Mouse (Mus musculus): ENCODE measurements around the gene Inafm1. TPM values are rescaled to one million over a fixed set of nuclear protein-coding genes. Genes with fewer than 3 reads are reported as not detected.
A peak's percentile ranks its signal among the peaks of the same experiment; 100 is the strongest.

The Inafm1 gene
- polyA plus RNA-seq, 1 experiment from 2014 or later = 13.8 TPM

DNA sequence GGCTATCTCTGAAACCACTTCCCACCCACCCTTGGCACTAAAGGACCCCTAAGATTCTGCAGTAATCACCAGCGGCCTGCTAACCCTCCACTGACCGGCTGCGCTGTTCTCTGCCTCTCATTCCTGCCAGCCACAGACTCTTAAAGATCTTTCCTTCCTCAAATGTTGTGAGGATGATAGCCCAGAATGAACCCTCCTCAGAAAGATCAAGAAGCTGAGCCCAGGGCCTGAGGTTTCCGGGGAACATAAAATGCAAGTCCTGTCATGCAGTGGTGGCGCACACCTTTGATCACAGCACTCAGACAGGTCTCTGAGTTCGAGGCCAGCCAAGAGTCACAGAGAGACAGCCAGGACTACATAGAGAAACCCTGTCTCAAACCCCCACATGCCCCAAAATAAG is 31.2 kb downstream of the Inafm1 start:
- H3K27ac ChIP-seq (ENCODE audit: low read depth, low read length) = no peak overlapping the region
- DNase-seq (ENCODE audit: low spot score) (no peak), ATAC-seq (ENCODE audit: low FRiP score) (no peak)
- H3K4me2 ChIP-seq (replicated peaks; ENCODE audit: low read depth, low read length) = no peak overlapping the region
- H3K36me3 ChIP-seq (ENCODE audit: control insufficient read depth, insufficient read depth, low read length) = no peaks in the 10 kb centered on the region
- no peaks in the 10 kb centered on the region for H3K4me1 ChIP-seq (replicated peaks; ENCODE audit: control insufficient read depth, insufficient read depth, low read length)
- no peak overlapping the region for H3K9ac ChIP-seq (ENCODE audit: low read depth, low read length)
- H3K4me3 ChIP-seq (ENCODE audit: low read depth, low read length) = no peak overlapping the region
- 89% methylated on average over 6 of the region's 6 CpGs for WGBS
- no peaks in the 10 kb centered on the region for H3K27me3 ChIP-seq (ENCODE audit: control insufficient read depth, insufficient read depth, low read length)
- H3K9me3 ChIP-seq (ENCODE audit: control insufficient read depth, low read length) = no peaks in the 10 kb centered on the region

DNA sequence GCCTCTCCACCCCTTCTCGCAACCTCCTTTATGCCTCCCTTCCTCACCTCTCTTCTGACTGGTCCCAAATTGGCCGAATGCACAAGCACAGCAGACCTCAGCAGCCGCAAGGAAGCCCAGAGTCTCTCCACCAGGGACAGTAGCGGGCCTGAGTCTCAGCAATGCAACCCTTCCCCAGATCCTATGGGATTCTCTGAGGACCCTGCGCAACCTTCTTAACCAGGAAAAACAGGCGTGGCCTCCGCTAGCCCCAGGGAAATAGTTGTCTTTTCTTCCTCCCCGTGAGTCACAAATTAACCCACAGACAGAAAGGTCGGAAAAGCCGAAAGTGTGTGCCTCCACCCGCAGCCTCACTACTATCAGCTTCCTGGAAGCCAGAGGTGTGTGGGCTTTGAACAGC is 31.6 kb downstream of the Inafm1 start:
- Histone ChIP-seq H3K36me3 (ENCODE audit: control insufficient read depth, insufficient read depth, low read length) (no peaks in the 10 kb centered on the region), H3K4me1 (replicated peaks; ENCODE audit: control insufficient read depth, insufficient read depth, low read length) (no peaks in the 10 kb centered on the region), H3K27ac (ENCODE audit: low read depth, low read length) (no peak overlapping the region), H3K4me2 (replicated peaks; ENCODE audit: low read depth, low read length) (no peak overlapping the region), H3K27me3 (ENCODE audit: control insufficient read depth, insufficient read depth, low read length) (no peaks in the 10 kb centered on the region), H3K9ac (ENCODE audit: low read depth, low read length) (no peak overlapping the region), H3K4me3 (ENCODE audit: low read depth, low read length) (no peak overlapping the region), H3K9me3 (ENCODE audit: control insufficient read depth, low read length) (no peaks in the 10 kb centered on the region)
- 67% methylated on average over 11 of the region's 11 CpGs for WGBS
- no peak for ATAC-seq (ENCODE audit: low FRiP score)
- DNase-seq (ENCODE audit: low spot score) = no peak

- Histone ChIP-seq H3K9me3 (ENCODE audit: control insufficient read depth, low read length) (no peaks in the 10 kb centered on the region), H3K9ac (ENCODE audit: low read depth, low read length) (no peak overlapping the region), H3K4me3 (ENCODE audit: low read depth, low read length) (no peak overlapping the region), H3K36me3 (ENCODE audit: control insufficient read depth, insufficient read depth, low read length) (no peaks in the 10 kb centered on the region), H3K27ac (ENCODE audit: low read depth, low read length) (no peak overlapping the region), H3K27me3 (ENCODE audit: control insufficient read depth, insufficient read depth, low read length) (no peaks in the 10 kb centered on the region), H3K4me2 (replicated peaks; ENCODE audit: low read depth, low read length) (no peak overlapping the region), H3K4me1 (replicated peaks; ENCODE audit: control insufficient read depth, insufficient read depth, low read length) (no peaks in the 10 kb centered on the region)
- DNase-seq (ENCODE audit: low spot score) (no peak), ATAC-seq (ENCODE audit: low FRiP score) (no peak)
- WGBS = 93% methylated on average over 1 of the region's 1 CpGs
Observed at GRCm38 (mm10) chr7:16240978-16241303, 32.5 kb downstream of the Inafm1 start.

- 78% methylated on average over 7 of the region's 7 CpGs for WGBS
- Histone ChIP-seq H3K36me3 (ENCODE audit: control insufficient read depth, insufficient read depth, low read length) (no peaks in the 10 kb centered on the region), H3K27ac (ENCODE audit: low read depth, low read length) (no peak overlapping the region), H3K27me3 (ENCODE audit: control insufficient read depth, insufficient read depth, low read length) (no peaks in the 10 kb centered on the region), H3K4me2 (replicated peaks; ENCODE audit: low read depth, low read length) (no peak overlapping the region), H3K9me3 (ENCODE audit: control insufficient read depth, low read length) (no peaks in the 10 kb centered on the region), H3K4me1 (replicated peaks; ENCODE audit: control insufficient read depth, insufficient read depth, low read length) (no peaks in the 10 kb centered on the region), H3K9ac (ENCODE audit: low read depth, low read length) (no peak overlapping the region), H3K4me3 (ENCODE audit: low read depth, low read length) (no peak overlapping the region)
- no peak for DNase-seq (ENCODE audit: low spot score)
- no peak for ATAC-seq (ENCODE audit: low FRiP score)
Observed at GRCm38 (mm10) chr7:16240281-16240977, 33.0 kb downstream of the Inafm1 start.

GRCm38 (mm10) chr7:16239554-16239997 is 33.8 kb downstream of the Inafm1 start:
- ATAC-seq (ENCODE audit: low FRiP score) = no peak
- H3K4me1 ChIP-seq (replicated peaks; ENCODE audit: control insufficient read depth, insufficient read depth, low read length) = no peaks in the 10 kb centered on the region
- H3K9me3 ChIP-seq (ENCODE audit: control insufficient read depth, low read length) = no peaks in the 10 kb centered on the region
- no peaks in the 10 kb centered on the region for H3K36me3 ChIP-seq (ENCODE audit: control insufficient read depth, insufficient read depth, low read length)
- no peak overlapping the region for H3K4me2 ChIP-seq (replicated peaks; ENCODE audit: low read depth, low read length)
- H3K9ac ChIP-seq (ENCODE audit: low read depth, low read length) = no peak overlapping the region
- H3K4me3 ChIP-seq (ENCODE audit: low read depth, low read length) = no peak overlapping the region
- H3K27me3 ChIP-seq (ENCODE audit: control insufficient read depth, insufficient read depth, low read length) = no peaks in the 10 kb centered on the region
- 58% methylated on average over 9 of the region's 9 CpGs for WGBS
- H3K27ac ChIP-seq (ENCODE audit: low read depth, low read length) = no peak overlapping the region
- DNase-seq (ENCODE audit: low spot score) = no peak

DNA sequence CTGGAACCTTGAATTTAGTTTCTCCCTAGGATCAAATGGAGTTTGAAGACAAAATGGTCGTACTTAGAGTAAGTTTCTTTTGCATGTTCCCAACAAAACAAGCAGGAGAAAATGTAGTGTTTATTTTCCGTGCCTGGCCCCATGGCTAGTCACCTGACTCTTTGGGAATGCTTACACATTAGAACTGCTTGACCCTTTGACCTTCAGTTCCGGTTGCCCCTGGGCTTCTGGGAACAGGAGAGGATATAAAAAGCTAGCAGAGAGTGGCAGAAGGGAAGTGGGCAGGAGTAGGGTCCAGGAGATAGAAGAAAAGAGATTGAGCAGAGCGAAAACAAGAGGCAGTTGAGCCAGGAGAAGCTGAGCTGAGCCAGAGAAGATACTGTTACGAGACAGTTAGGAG is 43.5 kb downstream of the Inafm1 start:
- H3K4me2 ChIP-seq (replicated peaks; ENCODE audit: low read depth, low read length) = no peak overlapping the region
- ATAC-seq (ENCODE audit: low FRiP score) (no peak), DNase-seq (ENCODE audit: low spot score) (peak; percentile 25)
- H3K4me1 ChIP-seq (replicated peaks; ENCODE audit: control insufficient read depth, insufficient read depth, low read length) = no peaks in the 10 kb centered on the region
- H3K27me3 ChIP-seq (ENCODE audit: control insufficient read depth, insufficient read depth, low read length) = no peaks in the 10 kb centered on the region
- WGBS = 44% methylated on average over 5 of the region's 5 CpGs
- no peak overlapping the region for H3K27ac ChIP-seq (ENCODE audit: low read depth, low read length)
- H3K9me3 ChIP-seq (ENCODE audit: control insufficient read depth, low read length) = no peaks in the 10 kb centered on the region; the same call in 1 of the 2 replicates
- no peak overlapping the region for H3K4me3 ChIP-seq (ENCODE audit: low read depth, low read length)
- H3K36me3 ChIP-seq (ENCODE audit: control insufficient read depth, insufficient read depth, low read length) = no peaks in the 10 kb centered on the region
- H3K9ac ChIP-seq (ENCODE audit: low read depth, low read length) = no peak overlapping the region

Other genes with a start within 250 kb of the Inafm1 start
- 6.6 and 9.2 TPM in 2 replicates for gene Bicra, start 225.7 kb downstream of the Inafm1 start, polyA plus RNA-seq (2014; fragmentation: Nextera tagmentation; extraction: Ambion mirVana)
- not detected in 2 replicates for gene Zfp541, start 211.8 kb downstream of the Inafm1 start, polyA plus RNA-seq (2014; fragmentation: Nextera tagmentation; extraction: Ambion mirVana)
- 176 and 177 TPM in 2 replicates for gene Napa, start 175.2 kb downstream of the Inafm1 start, polyA plus RNA-seq (2014; fragmentation: Nextera tagmentation; extraction: Ambion mirVana)
- 21.7 and 23.1 TPM in 2 replicates for gene Kptn, start 153.7 kb downstream of the Inafm1 start, polyA plus RNA-seq (2014; fragmentation: Nextera tagmentation; extraction: Ambion mirVana)
- 0.84 and 1.0 TPM in 2 replicates for gene Slc8a2, start 143.8 kb downstream of the Inafm1 start, polyA plus RNA-seq (2014; fragmentation: Nextera tagmentation; extraction: Ambion mirVana)
- 122 and 135 TPM in 2 replicates for gene Meis3, start 98.5 kb downstream of the Inafm1 start, polyA plus RNA-seq (2014; fragmentation: Nextera tagmentation; extraction: Ambion mirVana)
- 7.9 and 9.1 TPM in 2 replicates for gene Dhx34, start 51.6 kb downstream of the Inafm1 start, polyA plus RNA-seq (2014; fragmentation: Nextera tagmentation; extraction: Ambion mirVana)
- 0.04 and 0.11 TPM in 2 replicates for gene C5ar2, start 29.5 kb downstream of the Inafm1 start, polyA plus RNA-seq (2014; fragmentation: Nextera tagmentation; extraction: Ambion mirVana)
- 0.46 and 1.3 TPM in 2 replicates for gene C5ar1, start 14.1 kb downstream of the Inafm1 start, polyA plus RNA-seq (2014; fragmentation: Nextera tagmentation; extraction: Ambion mirVana)
- gene Ccdc9, start 13.2 kb upstream of the Inafm1 start, polyA plus RNA-seq (2014; fragmentation: Nextera tagmentation; extraction: Ambion mirVana) = 18.2 and 19.2 TPM in 2 replicates
- 6.4 and 8.1 TPM in 2 replicates for gene Bbc3, start 34.8 kb upstream of the Inafm1 start, polyA plus RNA-seq (2014; fragmentation: Nextera tagmentation; extraction: Ambion mirVana)
- gene Sae1, start 114.2 kb upstream of the Inafm1 start, polyA plus RNA-seq (2014; fragmentation: Nextera tagmentation; extraction: Ambion mirVana) = 339 and 377 TPM in 2 replicates
- 15.7 and 20.7 TPM in 2 replicates for gene Zc3h4, start 127.3 kb upstream of the Inafm1 start, polyA plus RNA-seq (2014; fragmentation: Nextera tagmentation; extraction: Ambion mirVana)
- 51.4 and 56.5 TPM in 2 replicates for gene Tmem160, start 179.2 kb upstream of the Inafm1 start, polyA plus RNA-seq (2014; fragmentation: Nextera tagmentation; extraction: Ambion mirVana)
- gene Npas1, start 204.1 kb upstream of the Inafm1 start, polyA plus RNA-seq (2014; fragmentation: Nextera tagmentation; extraction: Ambion mirVana) = 0.14 and 0.34 TPM in 2 replicates